Mouse (Mus musculus) CH12.LX (cell line): ENCODE measurements at regions not wholly inside any gene's neighbourhood (a gene's known extent, or its start where the extent isn't known, plus 50 kb on each side); places are given as distances from the start of the nearest gene placed in this dataset.

ENCODE experiments used
- DNase-seq: peaks from one replicate; pipeline ENCODE4 v3.0.0-alpha.2; 2013; ENCODE audit errors: extremely low read depth
- H3K27ac ChIP-seq: 2 replicates; pipeline ENCODE4 v1.5.1; 2012; ENCODE audit warnings: low read depth, mild to moderate bottlenecking, control low read depth, moderate library complexity; ENCODE audit not compliant: insufficient read depth
- H3K27me3 ChIP-seq: replicated peaks from 2 replicates; pipeline ENCODE3; 2012; ENCODE audit warnings: inconsistent platforms
- H3K36me3 ChIP-seq, 2 experiments: replicated peaks in 1 of 2; 2 replicates each; pipeline versions ENCODE3 to v1.6.1; 2012; ENCODE audit warnings: inconsistent platforms in 1 of 2, low read length in 1 of 2, mild to moderate bottlenecking in 1 of 2, mixed read lengths in 1 of 2, moderate library complexity in 1 of 2; ENCODE audit not compliant: control insufficient read depth in 1 of 2, insufficient read depth in 1 of 2
- H3K4me1 ChIP-seq, 2 experiments: 2 replicates each; pipeline ENCODE4 v1.6.1; 2012; ENCODE audit warnings: inconsistent platforms in 1 of 2, moderate library complexity in 1 of 2; ENCODE audit not compliant: insufficient read depth in 2 of 2, control insufficient read depth in 1 of 2
- H3K4me2 ChIP-seq: 2 replicates; pipeline ENCODE4 v1.6.1; 2012; ENCODE audit warnings: low read depth, mild to moderate bottlenecking, control low read depth; ENCODE audit not compliant: poor library complexity, insufficient read depth, severe bottlenecking
- H3K4me3 ChIP-seq, 3 experiments: fragments of 150-350 bp in 1 of 3; sonication (generic) in 1 of 3; replicated peaks in 1 of 3; 2 replicates each; pipeline versions ENCODE3 to v1.5.1; 2011 to 2012; ENCODE audit warnings: low read depth in 2 of 3, low read length in 2 of 3, mild to moderate bottlenecking in 2 of 3, moderate library complexity in 2 of 3, control low read depth in 1 of 3, improper control_type of control experiment in 1 of 3, inconsistent platforms in 1 of 3, mixed read lengths in 1 of 3; ENCODE audit not compliant: poor library complexity in 1 of 3
- H3K79me2 ChIP-seq: replicated peaks from 2 replicates; pipeline ENCODE4 v1.6.1; 2012; ENCODE audit warnings: mild to moderate bottlenecking, moderate library complexity; ENCODE audit not compliant: control insufficient read depth, poor library complexity, insufficient read depth, severe bottlenecking; ENCODE audit errors: extremely low read depth
- H3K9ac ChIP-seq: 2 replicates; pipeline ENCODE4 v1.6.1; 2012; ENCODE audit warnings: low read depth, mild to moderate bottlenecking, control low read depth, moderate library complexity; ENCODE audit not compliant: insufficient read depth
- H3K9me3 ChIP-seq: replicated peaks from 2 replicates; pipeline ENCODE3; 2012; ENCODE audit warnings: low read length, inconsistent platforms, mixed read lengths
- BHLHE40 ChIP-seq: IDR thresholded peaks from 2 replicates; pipeline ENCODE4 v1.6.1; 2011; ENCODE audit warnings: mild to moderate bottlenecking, low read depth, low read length, improper control_type of control experiment
- CHD2 ChIP-seq: IDR thresholded peaks from 2 replicates; pipeline ENCODE4 v1.6.1; 2011; ENCODE audit warnings: low read length, improper control_type of control experiment
- ELF1 ChIP-seq: IDR thresholded peaks from 2 replicates; pipeline ENCODE4 v1.6.1; 2014; ENCODE audit warnings: low read depth, mild to moderate bottlenecking, inconsistent platforms, low read length, improper control_type of control experiment
- HCFC1 ChIP-seq: IDR thresholded peaks from 2 replicates; pipeline ENCODE4 v1.6.1; 2012; ENCODE audit warnings: low read depth, mild to moderate bottlenecking, inconsistent platforms, low read length, improper control_type of control experiment
- KAT2A ChIP-seq: IDR thresholded peaks from 2 replicates; pipeline ENCODE4 v1.6.1; 2012; ENCODE audit warnings: low read length, improper control_type of control experiment, inconsistent platforms; ENCODE audit not compliant: insufficient replicate concordance
- MAFK ChIP-seq: IDR thresholded peaks from 2 replicates; pipeline ENCODE4 v1.6.1; 2011; ENCODE audit warnings: low read length, improper control_type of control experiment; ENCODE audit not compliant: insufficient replicate concordance
- MAX ChIP-seq: IDR thresholded peaks from 2 replicates; pipeline ENCODE4 v1.6.1; 2011; ENCODE audit warnings: low read length, improper control_type of control experiment
- MAZ ChIP-seq: IDR thresholded peaks from 2 replicates; pipeline ENCODE4 v1.6.1; 2012; ENCODE audit warnings: low read depth, mild to moderate bottlenecking, inconsistent platforms, low read length, improper control_type of control experiment, moderate library complexity
- MXI1 ChIP-seq: IDR thresholded peaks from 2 replicates; pipeline ENCODE4 v1.6.1; 2011; ENCODE audit warnings: mild to moderate bottlenecking, low read depth, low read length, improper control_type of control experiment
- MYC ChIP-seq: IDR thresholded peaks from 2 replicates; pipeline ENCODE4 v1.6.1; 2011; ENCODE audit warnings: low read depth, mild to moderate bottlenecking, improper control_type of control experiment, low read length
- NELFE ChIP-seq: IDR thresholded peaks from 2 replicates; pipeline ENCODE4 v1.6.1; 2011; ENCODE audit warnings: low read depth, low read length, improper control_type of control experiment
- NRF1 ChIP-seq: IDR thresholded peaks from 2 replicates; pipeline ENCODE4 v1.6.1; 2014; ENCODE audit warnings: low read depth, mild to moderate bottlenecking, inconsistent platforms, low read length, improper control_type of control experiment, moderate library complexity
- PAX5 ChIP-seq: IDR thresholded peaks from 2 replicates; pipeline ENCODE4 v1.6.1; 2012; ENCODE audit warnings: low read length, inconsistent platforms, mixed read lengths
- POLR2A ChIP-seq: IDR thresholded peaks from 2 replicates; pipeline ENCODE4 v1.6.1; 2011; ENCODE audit warnings: low read depth, mild to moderate bottlenecking, improper control_type of control experiment, low read length
- POLR2AphosphoS2 ChIP-seq: IDR thresholded peaks from 2 replicates; pipeline ENCODE4 v1.6.1; 2011; ENCODE audit warnings: low read depth, low read length, improper control_type of control experiment
- RAD21 ChIP-seq: IDR thresholded peaks from 2 replicates; pipeline ENCODE4 v1.6.1; 2011; ENCODE audit warnings: low read depth, mild to moderate bottlenecking, low read length, improper control_type of control experiment, moderate library complexity
- RCOR1 ChIP-seq: conservative IDR thresholded peaks from 2 replicates; pipeline ENCODE4 v1.6.1; 2012; ENCODE audit warnings: low read depth, mild to moderate bottlenecking, inconsistent platforms, low read length, improper control_type of control experiment
- SMC3 ChIP-seq: IDR thresholded peaks from 2 replicates; pipeline ENCODE4 v1.6.1; 2011; ENCODE audit warnings: low read depth, low read length, improper control_type of control experiment
- ZMIZ1 ChIP-seq: IDR thresholded peaks from 2 replicates; pipeline ENCODE4 v1.6.1; 2012; ENCODE audit warnings: low read depth, mild to moderate bottlenecking, inconsistent platforms, low read length, improper control_type of control experiment
- dilution Hi-C: fragments of 300-500 bp; cut with MboI; formaldehyde crosslinking; loops from 2 replicates; pipeline ENCODE4 v1.14.3; 2020; ENCODE audit warnings: low sequenced_read_pairs; ENCODE audit not compliant: extremely low pct_unique_long_range_greater_than_20kb, extremely low pct_ligation_motif_present
- in situ Hi-C: fragments of 300-500 bp; cut with MboI; formaldehyde crosslinking; loops from 3 replicates; pipeline ENCODE4 v1.14.3; 2019; ENCODE audit warnings: low sequenced_read_pairs, low pct_ligation_motif_present, low pct_unique_long_range_greater_than_20kb, mixed read lengths

- Histone ChIP-seq H3K27ac (no peak overlapping the region), H3K4me1 (peaks cover 0 to 8% of the 10 kb centered on the region in 2 experiments; a peak in 1 of 4 replicates), H3K27me3 (no peaks in the 10 kb centered on the region), H3K9me3 (no peaks in the 10 kb centered on the region), H3K79me2 (no peaks in the 10 kb centered on the region), H3K36me3 (no peaks in the 10 kb centered on the region), H3K4me2 (no peak overlapping the region), H3K9ac (no peak overlapping the region), H3K4me3 (no peak overlapping the region)
- TF ChIP-seq POLR2A (no peak), SMC3 (no peak), BHLHE40 (no peak), POLR2AphosphoS2 (no peak), RCOR1 (no peak), ZMIZ1 (no peak), KAT2A (no peak), CHD2 (no peak), MAFK (no peak), RAD21 (no peak), HCFC1 (no peak)
- no peak for DNase-seq
- dilution Hi-C loops (no loop called here), in situ Hi-C loops (no loop called here)
Observed at GRCm38 (mm10) chr10:35446471-35446870, 265.2 kb downstream of the Amd2 start.

- Histone ChIP-seq H3K27ac (no peak overlapping the region), H3K9ac (no peak overlapping the region), H3K27me3 (no peaks in the 10 kb centered on the region), H3K36me3 (no peaks in the 10 kb centered on the region), H3K79me2 (no peaks in the 10 kb centered on the region), H3K4me2 (no peak overlapping the region), H3K4me1 (peaks cover 0 to 8% of the 10 kb centered on the region in 2 experiments; a peak in 1 of 4 replicates), H3K4me3 (no peak overlapping the region), H3K9me3 (no peaks in the 10 kb centered on the region)
- TF ChIP-seq MXI1 (no peak), NELFE (no peak), NRF1 (no peak), MAX (no peak), MYC (no peak), PAX5 (no peak), ELF1 (no peak), MAZ (no peak)
- dilution Hi-C loops (no loop called here), in situ Hi-C loops (no loop called here)
- no peak for DNase-seq
Observed at GRCm38 (mm10) chr10:35444916-35445315, 266.8 kb downstream of the Amd2 start.
